Mouse (Mus musculus): ENCODE results near the gene Fgfr2.

Gene Fgfr2

GRCm38 (mm10) chr7:132106891-132107290 is 1016.3 kb downstream of the Fgfr2 start:
- DNase-seq: no peak

- DNase-seq: no peak
These were observed 1017.8 kb downstream of the Fgfr2 start for GRCm38 (mm10) chr7:132105326-132105725.

- DNase-seq: no peak
These were observed 1024.7 kb downstream of the Fgfr2 start for GRCm38 (mm10) chr7:132098441-132098840.

DNA sequence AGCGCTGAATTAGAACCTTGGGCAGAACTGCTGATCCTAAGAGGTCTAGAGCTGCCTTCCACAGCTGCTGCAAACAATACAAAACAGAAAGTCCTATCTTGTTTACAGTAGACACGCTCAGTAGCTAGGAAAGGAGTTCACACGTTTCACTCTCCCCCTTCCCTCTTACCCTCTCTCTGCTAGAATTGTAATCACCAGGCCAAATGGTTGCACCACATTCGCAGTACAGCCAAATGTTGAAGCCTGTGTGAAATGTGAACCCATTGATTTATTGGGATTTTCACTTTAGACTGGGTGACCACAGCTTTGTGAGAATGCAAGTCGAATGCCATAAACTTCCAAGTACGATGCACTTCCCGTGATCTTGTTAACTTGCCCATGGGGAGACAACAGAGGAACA is 1028.5 kb downstream of the Fgfr2 start:
- DNase-seq: no peak

- DNase-seq: no peak
These were observed 1031.6 kb downstream of the Fgfr2 start for GRCm38 (mm10) chr7:132091551-132091950.

- no peak for DNase-seq
These were observed 1034.5 kb downstream of the Fgfr2 start for GRCm38 (mm10) chr7:132088606-132089005.

DNA sequence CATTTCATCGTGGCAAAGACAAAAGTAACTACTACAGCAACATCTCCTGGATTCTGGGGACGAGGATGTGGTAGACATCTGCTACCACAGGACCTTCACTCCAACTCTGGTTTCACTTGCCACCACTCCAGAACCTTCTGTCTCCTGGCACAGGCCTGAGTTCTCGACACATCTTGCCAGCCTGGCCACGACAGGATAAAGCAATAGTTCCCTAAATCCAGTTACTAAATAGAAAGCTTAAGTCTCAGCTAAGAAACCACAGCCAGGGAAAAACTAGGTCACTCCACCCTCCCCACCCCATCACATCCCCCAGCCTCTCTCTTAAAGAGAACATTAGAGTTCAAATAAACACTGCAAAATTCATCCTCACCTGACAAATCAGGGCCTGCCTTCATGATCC is 1035.0 kb downstream of the Fgfr2 start:
- no peak for DNase-seq

GRCm38 (mm10) chr7:132075825-132076224 is 1047.3 kb downstream of the Fgfr2 start:
- DNase-seq: no peak

- no peak for DNase-seq
These were observed 1048.6 kb downstream of the Fgfr2 start for GRCm38 (mm10) chr7:132074503-132074902.

GRCm38 (mm10) chr7:132070877-132071625 is 1052.1 kb downstream of the Fgfr2 start:
- no peak for DNase-seq

- DNase-seq: no peak
These were observed 1055.2 kb downstream of the Fgfr2 start for GRCm38 (mm10) chr7:132067951-132068350.

DNA sequence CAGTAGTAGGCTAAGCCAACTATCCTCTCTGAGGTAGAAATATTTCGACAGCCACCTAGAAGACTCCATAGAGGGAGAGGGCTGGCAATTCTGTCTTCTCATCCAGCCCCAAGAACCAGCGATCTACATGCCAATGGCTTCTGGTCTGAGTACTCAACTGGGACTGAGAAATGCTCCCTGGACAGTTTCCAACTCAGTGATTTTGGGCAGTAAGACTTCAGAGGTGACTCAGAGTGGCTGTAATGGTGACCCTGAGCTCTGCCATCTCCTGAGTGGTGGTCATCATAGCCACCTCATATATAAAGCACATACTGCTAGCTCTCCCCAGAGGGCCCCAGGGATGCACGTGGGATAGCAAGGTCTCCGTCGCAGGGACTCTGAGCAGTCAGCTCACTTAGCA is 1055.6 kb downstream of the Fgfr2 start:
- DNase-seq: no peak

DNA sequence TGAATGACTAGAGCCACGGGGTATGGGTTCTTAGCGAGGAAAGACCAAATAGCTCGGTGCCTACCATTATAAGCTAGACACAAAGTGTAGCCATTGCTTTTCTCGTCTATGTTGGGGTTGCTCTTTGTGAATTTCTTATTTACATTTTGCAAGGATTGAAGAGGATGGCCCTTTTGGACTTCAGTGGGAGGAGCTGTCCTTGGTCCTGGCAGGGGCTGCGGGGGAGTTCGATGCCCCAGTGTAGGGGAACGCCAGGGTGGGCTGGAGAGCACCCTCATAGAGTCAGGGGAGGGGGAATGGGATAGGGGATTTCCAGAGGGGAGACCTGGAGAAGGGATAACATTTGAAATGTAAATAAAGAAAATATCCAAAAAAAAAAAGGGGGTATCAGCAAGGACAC is 1063.0 kb downstream of the Fgfr2 start:
- DNase-seq: no peak

DNA sequence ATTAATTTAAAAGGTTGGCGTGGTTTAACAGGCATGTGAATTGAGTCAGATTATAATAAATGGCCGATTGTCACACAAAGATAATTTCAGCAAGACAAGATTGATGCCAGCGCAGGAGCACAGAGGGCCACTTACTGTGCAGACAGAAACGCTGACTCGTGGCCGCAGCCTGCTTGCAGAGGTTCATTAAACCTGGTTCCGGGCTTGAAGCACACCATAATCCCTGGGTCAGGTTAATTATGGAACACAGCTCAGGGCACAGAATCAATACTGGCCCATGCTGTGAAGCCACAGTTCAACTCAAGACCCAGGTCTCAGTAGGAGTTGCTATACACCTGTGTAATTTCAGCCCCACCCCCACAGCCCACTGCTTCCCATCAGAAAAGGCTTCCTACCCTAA is 1066.6 kb downstream of the Fgfr2 start:
- DNase-seq: no peak

DNA sequence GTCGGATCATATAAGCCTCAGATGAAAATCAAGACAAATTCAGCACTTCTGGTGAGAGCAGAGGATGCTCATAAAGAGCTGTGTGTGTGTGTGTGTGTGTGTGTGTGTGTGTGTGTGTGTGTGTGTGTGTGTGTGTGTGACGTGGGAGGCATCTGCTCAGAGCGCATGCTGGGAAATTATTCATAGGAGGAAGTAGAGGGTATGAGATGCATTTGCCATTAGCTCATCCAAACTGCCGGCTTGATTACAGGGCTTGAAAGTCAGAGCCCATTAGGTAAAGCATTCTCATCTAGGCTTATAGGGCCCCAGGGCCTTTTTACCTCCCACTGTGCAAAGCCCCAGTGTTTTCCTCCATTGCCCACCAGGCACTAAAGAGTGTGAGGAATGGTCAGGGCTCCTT is 1076.5 kb downstream of the Fgfr2 start:
- no peak for DNase-seq

DNA sequence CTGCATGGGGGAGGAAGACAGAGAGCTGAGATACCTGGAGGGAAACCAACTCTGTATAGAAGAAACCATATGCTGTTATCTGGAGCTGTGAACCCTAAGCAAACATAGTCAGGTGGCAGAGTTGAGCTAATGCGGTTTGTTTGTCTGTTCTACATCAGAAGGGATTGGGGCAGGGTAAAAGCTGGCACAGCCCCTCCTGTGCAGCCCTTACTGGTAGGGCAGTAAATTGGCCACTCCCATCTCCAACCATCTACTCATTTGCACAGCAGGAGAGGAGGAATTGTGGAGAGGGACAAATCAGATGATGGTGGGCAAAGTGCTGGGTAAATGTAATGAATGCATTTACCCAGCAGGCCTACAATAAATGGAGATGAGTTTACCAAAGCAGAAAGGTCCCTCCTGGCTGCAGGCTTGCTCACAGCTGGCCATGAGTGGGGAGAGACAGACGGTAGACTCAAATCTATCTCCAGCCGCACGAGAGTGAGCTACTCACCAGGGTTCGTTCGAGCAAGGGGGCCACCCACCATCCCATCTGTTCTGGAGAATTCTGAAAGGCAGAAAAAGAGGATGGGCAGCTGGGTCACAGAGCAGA is 1091.1 kb downstream of the Fgfr2 start:
- no peak for DNase-seq

DNA sequence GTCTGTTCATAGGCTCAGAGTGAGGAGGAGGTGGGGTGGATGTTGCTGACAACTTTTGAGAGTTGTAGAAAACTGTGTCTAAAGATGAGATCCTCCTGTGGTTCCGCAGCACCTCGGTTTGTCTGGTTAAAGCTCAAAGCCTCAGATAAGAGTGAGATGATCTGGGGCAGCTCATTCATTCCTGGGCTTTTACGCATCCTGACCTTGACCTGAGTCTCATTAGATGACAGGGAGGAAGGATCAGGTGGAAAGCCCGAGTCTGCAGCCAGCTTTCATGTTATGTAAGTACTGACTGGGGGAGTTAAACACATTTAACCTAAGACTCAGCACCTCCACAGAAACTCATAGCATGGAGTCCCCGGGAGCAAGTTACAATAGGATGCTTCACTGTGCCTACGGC is 1096.5 kb downstream of the Fgfr2 start:
- no peak for DNase-seq

DNA sequence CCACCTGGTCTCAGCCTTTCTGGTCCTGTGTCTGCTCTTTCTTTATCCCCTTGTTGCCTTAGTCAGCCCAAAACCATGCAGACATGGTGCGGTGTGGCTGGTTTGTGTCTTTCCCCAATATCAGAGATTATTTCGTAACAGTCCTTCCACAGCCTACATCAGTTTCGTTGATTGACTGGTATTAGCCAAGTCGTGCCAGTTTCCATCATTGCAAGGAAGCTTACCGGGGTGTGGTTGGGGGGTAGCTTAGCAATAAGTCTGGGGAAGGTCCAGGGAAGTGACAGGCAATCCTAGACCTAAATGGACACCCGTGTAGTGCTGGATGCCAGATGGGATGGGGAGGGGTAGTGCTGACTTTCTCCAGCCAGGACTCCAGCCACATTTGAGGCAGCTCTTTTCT is 1097.6 kb downstream of the Fgfr2 start:
- DNase-seq: no peak

GRCm38 (mm10) chr7:132015933-132016332 is 1107.2 kb downstream of the Fgfr2 start:
- DNase-seq: no peak

DNA sequence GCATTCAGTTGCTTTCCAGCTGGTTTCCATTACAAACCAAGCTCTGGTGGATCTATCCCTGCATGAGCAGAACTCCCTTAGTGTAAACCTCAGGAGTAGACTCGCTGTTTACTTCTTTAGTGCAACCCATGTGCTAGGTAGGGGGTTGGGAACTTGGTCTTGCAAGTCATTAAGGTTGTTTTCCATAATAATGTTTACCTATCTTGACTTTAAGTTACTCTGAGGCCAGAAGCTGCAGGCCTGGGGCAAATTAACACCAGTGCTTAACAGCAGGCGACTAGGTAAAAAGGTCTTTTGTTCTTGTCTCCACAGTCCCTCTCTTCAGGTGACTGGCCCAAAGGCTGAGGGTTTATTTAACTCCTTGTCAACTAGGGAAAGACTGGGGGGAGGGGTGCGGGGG is 1108.0 kb downstream of the Fgfr2 start:
- no peak for DNase-seq

DNA sequence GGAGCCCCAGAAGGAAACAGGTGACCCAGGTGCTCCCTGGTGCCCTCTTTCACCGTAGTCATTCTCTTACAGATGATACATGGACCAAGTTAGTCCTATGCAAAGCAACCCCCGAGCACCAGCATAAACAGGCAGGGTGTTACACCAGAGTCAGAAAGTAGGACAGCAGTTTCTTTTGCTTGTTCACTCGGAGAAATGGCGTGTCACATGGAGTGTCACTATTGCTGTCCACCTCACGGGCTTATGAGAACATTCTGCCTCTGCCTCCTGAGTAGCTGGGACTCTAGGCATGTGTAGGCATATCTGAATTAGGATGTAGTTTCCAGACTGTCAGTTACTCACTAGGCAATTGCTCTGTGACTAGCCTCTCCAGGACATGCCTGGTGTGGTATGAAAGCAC is 1109.2 kb downstream of the Fgfr2 start:
- no peak for DNase-seq

DNA sequence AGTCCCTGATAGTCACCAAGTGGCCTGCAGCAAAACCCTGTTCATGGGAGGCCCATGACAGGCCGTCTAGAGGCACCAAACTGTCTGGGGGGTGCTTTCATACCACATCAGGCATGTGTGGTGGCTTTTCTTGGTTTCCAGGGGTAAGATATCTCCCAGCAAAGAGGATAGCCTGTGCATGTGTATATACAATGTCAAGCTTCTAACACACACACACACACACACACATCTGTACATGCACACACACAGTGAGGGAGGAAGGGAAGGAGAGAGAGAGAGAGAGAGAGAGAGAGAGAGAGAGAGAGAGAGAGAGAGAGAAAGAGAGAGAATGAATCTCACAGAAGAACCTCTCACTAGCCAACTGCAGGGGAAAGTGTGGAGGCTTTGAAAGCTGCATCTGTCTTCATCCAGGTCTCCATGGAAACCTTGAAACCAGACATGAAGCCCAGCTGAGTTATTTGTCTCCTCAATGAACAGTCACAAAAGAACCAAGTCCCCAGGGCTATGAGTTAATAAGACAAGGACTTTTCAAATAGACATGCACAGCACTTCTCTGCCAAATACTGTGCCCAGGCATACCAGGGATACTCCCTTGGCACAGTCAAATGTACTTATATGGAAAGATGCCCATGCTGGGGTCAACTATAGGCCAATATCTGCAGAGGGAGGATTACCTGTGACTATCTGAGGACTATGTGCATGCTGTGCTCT is 1110.0 kb downstream of the Fgfr2 start:
- DNase-seq: no peak

GRCm38 (mm10) chr7:132009002-132009401 is 1114.1 kb downstream of the Fgfr2 start:
- no peak for DNase-seq

DNA sequence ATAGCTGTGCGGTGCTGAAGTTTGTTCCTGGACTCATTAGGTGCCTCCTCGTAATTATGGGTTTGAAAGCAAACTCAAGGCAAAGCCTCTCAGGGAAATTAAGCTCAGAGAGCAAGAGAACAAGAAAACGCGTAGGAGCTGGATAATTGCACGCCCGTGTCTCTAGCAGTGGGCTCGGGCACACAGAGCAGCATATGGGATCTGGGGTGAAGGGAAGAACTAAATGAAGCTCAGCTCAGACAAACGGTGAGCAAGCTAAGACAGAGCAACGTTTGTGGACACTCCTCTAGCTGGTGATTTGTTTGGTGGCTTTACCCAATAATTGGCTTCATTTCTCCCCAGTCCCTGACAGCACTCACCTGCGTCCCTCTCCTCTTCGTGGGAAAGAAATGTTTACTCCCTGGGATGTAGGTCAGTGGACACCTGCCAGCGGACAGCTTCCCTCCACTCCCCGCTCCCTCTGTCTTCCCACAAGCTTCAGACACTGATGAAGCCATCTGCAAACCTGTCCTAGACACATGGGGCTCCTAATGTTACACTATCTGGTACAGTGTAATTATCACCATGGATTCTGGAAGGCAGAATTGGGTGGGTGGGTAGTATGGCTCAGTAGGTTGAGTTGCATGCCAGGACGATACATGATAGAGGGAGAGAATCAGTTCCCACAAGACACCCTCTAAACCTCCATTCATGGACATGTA is 1117.0 kb downstream of the Fgfr2 start:
- DNase-seq: no peak

Data from kidney, adult 18-20 months (tissue).